Mouse (Mus musculus): Measurements from ENCODE around the gene Rprml.

- TF ChIP-seq EP300 (IDR thresholded peaks at IDR 0.05) = no peak
- TF ChIP-seq CTCF (IDR thresholded peaks at IDR 0.05) = no peak
Measured at GRCm38 (mm10) chr11:103686706-103687105, 37.3 kb downstream of the Rprml start.
